Mouse (Mus musculus) embryonic fibroblast, embryonic 13.5 days (primary cell): ENCODE measurements around the gene Kpnb1.

Experiments used
- CTCF ChIP-seq: IDR thresholded peaks from 2 replicates; pipeline ENCODE4 v1.5.1; 2011; ENCODE audit warnings: mild to moderate bottlenecking, control low read depth, low read length, moderate library complexity, borderline replicate concordance; ENCODE audit not compliant: insufficient read depth
- POLR2A ChIP-seq: IDR thresholded peaks from 2 replicates; pipeline ENCODE4 v1.6.1; 2011; ENCODE audit warnings: low read depth, mild to moderate bottlenecking, control low read depth, low read length, moderate library complexity

GRCm38 (mm10) chr11:97145951-97146350, 41.7 kb downstream of the Kpnb1 start:
- TF ChIP-seq CTCF: no peak
- no peak for TF ChIP-seq POLR2A
